Mouse (Mus musculus) embryonic fibroblast, embryonic 13.5 days (primary cell): ENCODE measurements around the gene Arhgap29.

Experiments
- CTCF ChIP-seq: IDR thresholded peaks from 2 replicates; pipeline ENCODE4 v1.5.1; 2011; ENCODE audit warnings: mild to moderate bottlenecking, control low read depth, low read length, moderate library complexity, borderline replicate concordance; ENCODE audit not compliant: insufficient read depth
- POLR2A ChIP-seq: IDR thresholded peaks from 2 replicates; pipeline ENCODE4 v1.6.1; 2011; ENCODE audit warnings: low read depth, mild to moderate bottlenecking, control low read depth, low read length, moderate library complexity

- TF ChIP-seq POLR2A (no peak), CTCF (no peak)
Observed at GRCm38 (mm10) chr3:122027776-122028175, 75.4 kb downstream of the Arhgap29 start.
